Mouse (Mus musculus): Measurements from ENCODE around the gene Ube2e2. TPM values are rescaled to one million over a fixed set of nuclear protein-coding genes. Genes with fewer than 3 reads are reported as not detected.

Ube2e2 gene
- 9.1 to 11.6 TPM (median 10.0 TPM) in 4 replicates for total RNA-seq (2023)

DNA sequence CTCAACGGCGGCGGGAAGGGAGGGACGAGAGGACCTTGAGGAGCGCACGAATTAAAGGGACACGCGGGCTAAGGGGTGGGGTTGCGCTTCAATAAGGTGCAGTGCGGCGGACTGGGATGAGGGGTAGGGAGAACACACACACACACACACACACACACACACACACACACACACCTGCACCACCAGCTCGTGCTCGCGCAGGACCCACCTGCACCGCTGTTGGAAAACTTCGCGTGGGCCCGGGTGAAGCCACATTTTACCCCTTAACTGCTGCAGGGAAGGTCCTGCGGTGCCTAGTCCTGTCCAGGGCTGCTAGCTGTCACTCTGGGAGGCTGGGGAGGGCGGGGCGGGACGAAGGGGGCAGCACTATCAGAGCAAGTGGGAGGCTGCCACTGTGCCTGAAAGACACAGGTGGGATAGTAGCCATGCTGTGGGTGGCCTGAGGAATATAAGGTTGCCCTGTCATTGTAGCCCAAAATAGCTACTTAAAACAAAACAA is at the start of gene Ube2e2:
Gene Ube2e2 (minus strand): TSS at position 321 of the 499 bp plus-strand sequence.

All from B cell, adult 62 days (primary cell).